Mouse (Mus musculus) common myeloid progenitor, adult 5-6 weeks (primary cell): ENCODE data around the gene Pdcd11. TPM values are rescaled to one million over a fixed set of nuclear protein-coding genes. Genes with fewer than 3 reads are reported as not detected.

ENCODE experiments used
- ATAC-seq: replicated peaks from 2 replicates; pipeline ENCODE4 v1.8.0; 2016; ENCODE audit warnings: low read depth, mild to moderate bottlenecking, moderate TSS enrichment, inconsistent platforms; ENCODE audit not compliant: poor library complexity, severe bottlenecking
- total RNA-seq: library from RNA; stranded (forward); fragments of 200-1000, 187-1606 nt; gene quantifications from 2 replicates; pipeline ENCODE4 v1.2.3, GENCODE M21; 2017

Gene Pdcd11
- 28.5 and 37.1 TPM in 2 replicates for total RNA-seq

GRCm38 (mm10) chr19:47090550-47091156, at the start of gene Pdcd11, which contains the start of gene Usmg5:
Gene Pdcd11, plus strand, starts transcription at chr19:47090768.
Gene Usmg5, minus strand, starts transcription at chr19:47090647.
- ATAC-seq = peak; percentile 98

GRCm38 (mm10) chr19:47043608-47044007, 47.0 kb upstream of the Pdcd11 start:
- ATAC-seq = 0 out of 2 replicates have a peak, but pooled peaks have one; percentile 36

- no peak for ATAC-seq
Observed at GRCm38 (mm10) chr19:47046343-47046742, 44.2 kb upstream of the Pdcd11 start.

- ATAC-seq = no peak
Observed at GRCm38 (mm10) chr19:47047236-47047833, 43.2 kb upstream of the Pdcd11 start.

- ATAC-seq = no peak
Observed at GRCm38 (mm10) chr19:47049061-47049460, 41.5 kb upstream of the Pdcd11 start.

- ATAC-seq = no peak
Observed at GRCm38 (mm10) chr19:47049840-47050239, 40.7 kb upstream of the Pdcd11 start.

- peak; percentile 75 for ATAC-seq
Observed at GRCm38 (mm10) chr19:47050271-47051032, 40.1 kb upstream of the Pdcd11 start, which contains the start of gene Pcgf6. Gene Pcgf6, minus strand, starts transcription at chr19:47050906.

GRCm38 (mm10) chr19:47052927-47053326, 37.6 kb upstream of the Pdcd11 start:
- no peak for ATAC-seq

- ATAC-seq = no peak
Observed at GRCm38 (mm10) chr19:47053471-47053870, 37.1 kb upstream of the Pdcd11 start.

GRCm38 (mm10) chr19:47057684-47058083, 32.9 kb upstream of the Pdcd11 start:
- no peak for ATAC-seq

GRCm38 (mm10) chr19:47065860-47066259, 24.7 kb upstream of the Pdcd11 start:
- ATAC-seq = no peak

GRCm38 (mm10) chr19:47067096-47067882, 23.3 kb upstream of the Pdcd11 start, which contains the start of gene Taf5:
Gene Taf5, plus strand, starts transcription at chr19:47067746.
- peak; percentile 93 for ATAC-seq

GRCm38 (mm10) chr19:47067924-47068611, 22.5 kb upstream of the Pdcd11 start:
- ATAC-seq = peak; percentile 93

GRCm38 (mm10) chr19:47088226-47088625, 2.3 kb upstream of the Pdcd11 start:
- ATAC-seq = no peak

- ATAC-seq = peak; percentile 37
Observed at GRCm38 (mm10) chr19:47089718-47090525, 646 bp upstream of the Pdcd11 start.

- ATAC-seq = no peak
Observed at GRCm38 (mm10) chr19:47101080-47101479, 10.5 kb downstream of the Pdcd11 start.

GRCm38 (mm10) chr19:47104641-47105271, 14.2 kb downstream of the Pdcd11 start:
- no peak for ATAC-seq

GRCm38 (mm10) chr19:47118634-47119033, 28.1 kb downstream of the Pdcd11 start:
- ATAC-seq = no peak
